Mouse (Mus musculus): ENCODE measurements around the gene Zcchc7. TPM values are rescaled to one million over a fixed set of nuclear protein-coding genes. Genes with fewer than 3 reads are reported as not detected.
"Not testable (repeated sequence)": the region's sequence is repeated elsewhere in the genome, so short reads cannot be mapped to it uniquely, and the experiment has no call there.

The Zcchc7 gene
- polyA plus RNA-seq, 1 experiment from 2014 or later = 43.6 TPM

- Histone ChIP-seq H3K4me3 (peak overlapping the region; percentile 8), H3K27me3 (peaks cover 96% of the 10 kb centered on the region), H3K4me2 (peak overlapping the region; percentile 35; the same call in 1 of the 2 replicates), H3K36me3 (no peaks in the 10 kb centered on the region), H3K9me3 (no peaks in the 10 kb centered on the region), H3K4me1 (peaks cover 24% of the 10 kb centered on the region), H3K27ac (no peak overlapping the region), H3K9ac (no peak overlapping the region)
- WGBS = under 1% methylated on average over 19 of the region's 19 CpGs
- ATAC-seq (ENCODE audit: insufficient number of reproducible peaks, insufficient read depth, low FRiP score, low TSS enrichment, low read depth) = no peak
These were observed 42.1 kb upstream of the Zcchc7 start for GRCm38 (mm10) chr4:44713554-44714051.

- Histone ChIP-seq H3K9ac (no peak overlapping the region), H3K36me3 (no peaks in the 10 kb centered on the region), H3K4me1 (peaks cover 24% of the 10 kb centered on the region), H3K9me3 (no peaks in the 10 kb centered on the region), H3K27ac (no peak overlapping the region), H3K27me3 (peaks cover 94% of the 10 kb centered on the region), H3K4me3 (0 out of 2 replicates have a peak overlapping the region, but pooled peaks have one; percentile 8), H3K4me2 (no peak overlapping the region)
- 1% methylated on average over 27 of the region's 27 CpGs for WGBS
- ATAC-seq (ENCODE audit: insufficient number of reproducible peaks, insufficient read depth, low FRiP score, low TSS enrichment, low read depth) = no peak
These were observed 41.5 kb upstream of the Zcchc7 start for GRCm38 (mm10) chr4:44714111-44714621.

GRCm38 (mm10) chr4:44715621-44716160 is 40.0 kb upstream of the Zcchc7 start:
- 9% methylated on average over 3 of the region's 3 CpGs for WGBS
- no peak for ATAC-seq (ENCODE audit: insufficient number of reproducible peaks, insufficient read depth, low FRiP score, low TSS enrichment, low read depth)

GRCm38 (mm10) chr4:44716391-44716790 is 39.3 kb upstream of the Zcchc7 start:
- 3% methylated on average over 10 of the region's 10 CpGs for WGBS
- Histone ChIP-seq H3K9ac (no peak overlapping the region), H3K4me1 (peaks cover 20% of the 10 kb centered on the region), H3K4me3 (no peak overlapping the region), H3K4me2 (no peak overlapping the region), H3K9me3 (no peaks in the 10 kb centered on the region), H3K27ac (no peak overlapping the region), H3K27me3 (peaks cover 87% of the 10 kb centered on the region), H3K36me3 (no peaks in the 10 kb centered on the region)
- ATAC-seq (ENCODE audit: insufficient number of reproducible peaks, insufficient read depth, low FRiP score, low TSS enrichment, low read depth) = no peak

More at GRCm38 (mm10) chr4:44715621-44716160, 40.0 kb upstream of the Zcchc7 start:
- H3K4me3 ChIP-seq = no peak overlapping the region
- H3K4me1 ChIP-seq = peaks cover 23% of the 10 kb centered on the region
- no peak overlapping the region for H3K27ac ChIP-seq
- H3K36me3 ChIP-seq = no peaks in the 10 kb centered on the region
- H3K27me3 ChIP-seq = peaks cover 94% of the 10 kb centered on the region
- H3K4me2 ChIP-seq = no peak overlapping the region
- H3K9ac ChIP-seq = no peak overlapping the region
- no peaks in the 10 kb centered on the region for H3K9me3 ChIP-seq

GRCm38 (mm10) chr4:44717676-44718075 is 38.0 kb upstream of the Zcchc7 start:
- Histone ChIP-seq H3K4me2 (no peak overlapping the region), H3K4me3 (no peak overlapping the region), H3K9me3 (no peaks in the 10 kb centered on the region), H3K4me1 (peaks cover 13% of the 10 kb centered on the region), H3K27me3 (peaks cover 75% of the 10 kb centered on the region), H3K9ac (no peak overlapping the region), H3K36me3 (no peaks in the 10 kb centered on the region), H3K27ac (no peak overlapping the region)
- 81% methylated on average over 3 of the region's 3 CpGs for WGBS
- ATAC-seq (ENCODE audit: insufficient number of reproducible peaks, insufficient read depth, low FRiP score, low TSS enrichment, low read depth) = no peak

- Histone ChIP-seq H3K36me3 (no peaks in the 10 kb centered on the region), H3K9ac (no peak overlapping the region), H3K4me1 (no peaks in the 10 kb centered on the region), H3K4me2 (no peak overlapping the region), H3K4me3 (no peak overlapping the region), H3K9me3 (no peaks in the 10 kb centered on the region), H3K27ac (no peak overlapping the region), H3K27me3 (peaks cover 54% of the 10 kb centered on the region)
- 93% methylated on average over 8 of the region's 8 CpGs for WGBS
- no peak for ATAC-seq (ENCODE audit: insufficient number of reproducible peaks, insufficient read depth, low FRiP score, low TSS enrichment, low read depth)
These were observed 35.6 kb upstream of the Zcchc7 start for GRCm38 (mm10) chr4:44720046-44720445.

GRCm38 (mm10) chr4:44721237-44721636 is 34.4 kb upstream of the Zcchc7 start:
- no peaks in the 10 kb centered on the region for H3K4me1 ChIP-seq
- H3K4me2 ChIP-seq = no peak overlapping the region
- no peak overlapping the region for H3K4me3 ChIP-seq
- no peaks in the 10 kb centered on the region for H3K9me3 ChIP-seq
- WGBS = 76% methylated on average over 4 of the region's 4 CpGs
- H3K9ac ChIP-seq = no peak overlapping the region
- ATAC-seq (ENCODE audit: insufficient number of reproducible peaks, insufficient read depth, low FRiP score, low TSS enrichment, low read depth) = no peak
- H3K27ac ChIP-seq = no peak overlapping the region
- peaks cover 45% of the 10 kb centered on the region for H3K27me3 ChIP-seq
- H3K36me3 ChIP-seq = no peaks in the 10 kb centered on the region

- ATAC-seq (ENCODE audit: insufficient number of reproducible peaks, insufficient read depth, low FRiP score, low TSS enrichment, low read depth) = no peak
- H3K27ac ChIP-seq = no peak overlapping the region
- no peaks in the 10 kb centered on the region for H3K4me1 ChIP-seq
- H3K27me3 ChIP-seq = peaks cover 2% of the 10 kb centered on the region; the same call in 1 of the 2 replicates
- no peak overlapping the region for H3K4me2 ChIP-seq
- peaks cover 4% of the 10 kb centered on the region for H3K9me3 ChIP-seq
- WGBS = 66% methylated on average over 1 of the region's 1 CpGs
- no peak overlapping the region for H3K9ac ChIP-seq
- H3K4me3 ChIP-seq = no peak overlapping the region
- H3K36me3 ChIP-seq = no peaks in the 10 kb centered on the region
These were observed 15.2 kb upstream of the Zcchc7 start for GRCm38 (mm10) chr4:44740471-44740870.

GRCm38 (mm10) chr4:44756134-44756951 is 666 bp downstream of the Zcchc7 start:
- H3K4me3 ChIP-seq = peak overlapping the region; percentile 97
- peak overlapping the region; percentile 92 for H3K27ac ChIP-seq
- ATAC-seq (ENCODE audit: insufficient number of reproducible peaks, insufficient read depth, low FRiP score, low TSS enrichment, low read depth) = peak; percentile 97
- H3K9ac ChIP-seq = peak overlapping the region; percentile 94
- H3K4me1 ChIP-seq = peaks cover 8% of the 10 kb centered on the region
- peak overlapping the region; percentile 76 for H3K4me2 ChIP-seq
- no peaks in the 10 kb centered on the region for H3K27me3 ChIP-seq
- no peaks in the 10 kb centered on the region for H3K36me3 ChIP-seq
- WGBS = under 1% methylated on average over 60 of the region's 60 CpGs
- no peaks in the 10 kb centered on the region for H3K9me3 ChIP-seq

- peak overlapping the region; percentile 94 for H3K9ac ChIP-seq
- H3K4me2 ChIP-seq = peak overlapping the region; percentile 76
- ATAC-seq (ENCODE audit: insufficient number of reproducible peaks, insufficient read depth, low FRiP score, low TSS enrichment, low read depth); H3K36me3 ChIP-seq; H3K27me3 ChIP-seq; H3K9me3 ChIP-seq; H3K4me1 ChIP-seq; H3K27ac ChIP-seq: not testable (repeated sequence)
- 8% methylated on average over 10 of the region's 10 CpGs for WGBS
- peak overlapping the region; percentile 97 for H3K4me3 ChIP-seq
These were observed 1.5 kb downstream of the Zcchc7 start for GRCm38 (mm10) chr4:44757131-44757530.

- Histone ChIP-seq H3K4me3 (no peak overlapping the region), H3K4me2 (no peak overlapping the region), H3K9ac (no peak overlapping the region), H3K36me3 (0 out of 2 replicates have a peak, but pooled peaks cover 8% of the 10 kb centered on the region), H3K27ac (no peak overlapping the region), H3K27me3 (no peaks in the 10 kb centered on the region), H3K4me1 (no peaks in the 10 kb centered on the region), H3K9me3 (no peaks in the 10 kb centered on the region)
- ATAC-seq (ENCODE audit: insufficient number of reproducible peaks, insufficient read depth, low FRiP score, low TSS enrichment, low read depth) = no peak
- WGBS = 79% methylated on average over 3 of the region's 3 CpGs
These were observed 19.2 kb downstream of the Zcchc7 start for GRCm38 (mm10) chr4:44774890-44775289.
